Mouse (Mus musculus) brain, embryonic 14.5 days (tissue): ENCODE data around the gene Clspn.

Experiments used
- CTCF ChIP-seq: fragments of 200-500 bp; IDR thresholded peaks from 2 replicates; pipeline ENCODE4 v1.5.1; 2012; ENCODE audit warnings: inconsistent platforms, mild to moderate bottlenecking, moderate library complexity, borderline replicate concordance; ENCODE audit not compliant: insufficient read depth, insufficient read length; ENCODE audit errors: extremely low read depth
- POLR2A ChIP-seq: fragments of 200-500 bp; IDR thresholded peaks from 2 replicates; pipeline ENCODE4 v1.6.1; 2012; ENCODE audit warnings: mild to moderate bottlenecking, inconsistent platforms, borderline replicate concordance; ENCODE audit not compliant: poor library complexity, insufficient read depth, insufficient read length, severe bottlenecking; ENCODE audit errors: extremely low read depth

DNA sequence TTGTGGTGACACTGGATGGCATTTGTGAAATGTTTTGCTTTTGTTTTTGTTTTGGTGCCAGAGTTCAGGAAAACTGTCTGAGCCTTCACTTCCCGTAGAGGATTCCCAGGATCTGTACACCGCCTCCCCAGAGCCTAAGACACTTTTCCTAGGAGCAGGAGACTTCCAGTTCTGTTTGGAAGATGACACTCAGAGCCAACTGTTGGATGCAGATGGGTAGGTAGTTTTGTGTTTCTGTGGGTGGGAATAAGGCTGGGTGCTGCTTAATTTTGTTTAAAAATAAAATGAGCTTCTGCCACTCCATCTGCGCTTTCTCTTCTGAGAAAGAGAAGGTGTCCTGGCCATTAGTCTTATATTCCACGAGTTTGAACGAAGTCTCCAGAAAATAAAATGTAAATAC is 19.5 kb downstream of the Clspn start:
- TF ChIP-seq POLR2A (no peak), CTCF (no peak)
